Comparison of ENCODE assay signal across 9 mouse cellular contexts in the genomic region with DNA sequence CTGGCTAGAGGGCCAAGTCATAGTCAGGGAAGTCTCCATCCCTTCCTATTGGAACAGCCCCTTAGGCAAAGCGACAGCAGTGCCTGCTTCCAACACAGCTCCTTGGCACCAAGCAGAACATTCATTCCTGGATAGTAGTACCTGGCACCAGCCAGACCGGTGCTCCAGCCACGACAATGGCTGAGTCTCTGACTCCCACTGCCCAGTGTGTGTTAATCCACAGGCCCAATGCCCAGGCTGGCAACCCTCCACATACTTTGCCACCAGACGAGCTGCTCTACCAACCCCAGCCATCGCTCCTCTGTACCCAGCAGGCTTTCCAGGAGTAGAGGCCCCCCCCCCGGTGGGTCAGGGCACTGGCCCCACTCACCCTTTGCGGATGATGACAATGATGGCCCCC. TPM values are rescaled to one million over a fixed set of nuclear protein-coding genes. Genes with fewer than 3 reads are reported as not detected.
DNase-seq lines count a peak whose midpoint lies in the region; ATAC-seq lines count a peak whose summit lies in the region.
"Had no signal": no experiment of that assay in that cellular context is flagged by ENCODE, and none has a peak within 500 bp of the region (broad histone marks: within the 10 kb centered on the region; RNA-seq: fewer than 3 reads in every experiment).

No protein-coding gene starts in this region.

- peak; percentile 96 for DNase-seq in heart, adult 11 months
- DNase-seq in ovary, adult 18-20 months (ENCODE audit: low spot score), result peak; percentile 25
- no peak for DNase-seq in ovary, postnatal 10 days (ENCODE audit: low spot score)
- DNase-seq in gonadal fat pad, adult 2 months (ENCODE audit: low read depth), result peak; percentile 41
- DNase-seq in spleen, postnatal 10 days (ENCODE audit: low spot score in 2 of 2), result no peak
- no peak for DNase-seq in urinary bladder, postnatal 4 days (ENCODE audit: low spot score in 2 of 2)
- DNase-seq: lung, adult 2 months had no signal

- no peak overlapping the region for H3K4me3 ChIP-seq in heart, embryonic 12.5 days
- H3K4me3 ChIP-seq in midbrain, embryonic 16.5 days (ENCODE audit: low read depth, low read length), result no peak overlapping the region

- no peaks in the 10 kb centered on the region; the same call in 1 of the 2 replicates for H3K4me1 ChIP-seq in heart, embryonic 12.5 days (replicated peaks)
- H3K4me1 ChIP-seq in midbrain, embryonic 16.5 days (ENCODE audit: control insufficient read depth, insufficient read depth, low read length), result no peaks in the 10 kb centered on the region

- no peak overlapping the region for H3K27ac ChIP-seq in heart, embryonic 12.5 days (ENCODE audit: poor library complexity, severe bottlenecking)
- H3K27ac ChIP-seq in midbrain, embryonic 16.5 days (ENCODE audit: low read length), result no peak overlapping the region

- H3K9ac ChIP-seq in heart, embryonic 12.5 days, result no peak overlapping the region
- no peak overlapping the region for H3K9ac ChIP-seq in midbrain, embryonic 16.5 days (ENCODE audit: low read depth, low read length)

- 80% methylated on average over 7 of the region's 7 CpGs for WGBS in heart, embryonic 12.5 days
- WGBS in midbrain, embryonic 16.5 days, result 65% methylated on average over 7 of the region's 7 CpGs

- no peak overlapping the region for H3K4me2 ChIP-seq in heart, embryonic 12.5 days
- no peak overlapping the region for H3K4me2 ChIP-seq in midbrain, embryonic 16.5 days (ENCODE audit: low read length)

- H3K27me3 ChIP-seq in heart, embryonic 12.5 days (replicated peaks), result peaks cover 15% of the 10 kb centered on the region
- no peaks in the 10 kb centered on the region for H3K27me3 ChIP-seq in midbrain, embryonic 16.5 days (ENCODE audit: control insufficient read depth, insufficient read depth, low read depth, low read length)

- H3K36me3 ChIP-seq in heart, embryonic 12.5 days, result no peaks in the 10 kb centered on the region
- no peaks in the 10 kb centered on the region for H3K36me3 ChIP-seq in midbrain, embryonic 16.5 days (ENCODE audit: control insufficient read depth, insufficient read depth, low read length)

- no peaks in the 10 kb centered on the region for H3K9me3 ChIP-seq in heart, embryonic 12.5 days (replicated peaks)
- no peaks in the 10 kb centered on the region for H3K9me3 ChIP-seq in midbrain, embryonic 16.5 days (replicated peaks; ENCODE audit: control insufficient read depth, low read length, poor library complexity, severe bottlenecking)

- ATAC-seq in heart, embryonic 12.5 days (ENCODE audit: insufficient number of reproducible peaks, low FRiP score), result no peak
- ATAC-seq in midbrain, embryonic 16.5 days, result peak; percentile 32; the same call in 1 of the 2 replicates

RNA-seq across cellular contexts. Expression of a gene that starts 40.6 kb away (rescaled TPM):
- polyA plus RNA-seq in heart, embryonic 12.5 days (2016; fragmentation: Nextera tagmentation; extraction: Ambion mirVana), result 1.8 and 2.5 TPM in 2 replicates
- 10.0 and 11.5 TPM in 2 replicates for polyA plus RNA-seq in gonadal fat pad, adult 2 months (2012; rRNA removed)
- 29.3 and 31.5 TPM in 2 replicates for polyA plus RNA-seq in midbrain, embryonic 16.5 days (2015; fragmentation: Nextera tagmentation; extraction: Ambion mirVana)

RNA-seq across cellular contexts. Expression of a gene that starts 45.8 kb away (rescaled TPM):
- 33.9 and 35.7 TPM in 2 replicates for polyA plus RNA-seq in heart, embryonic 12.5 days (2016; fragmentation: Nextera tagmentation; extraction: Ambion mirVana)
- polyA plus RNA-seq in gonadal fat pad, adult 2 months (2012; rRNA removed), result 49.9 and 80.6 TPM in 2 replicates
- 37.2 and 43.0 TPM in 2 replicates for polyA plus RNA-seq in midbrain, embryonic 16.5 days (2015; fragmentation: Nextera tagmentation; extraction: Ambion mirVana)

Comparison
In these comparisons a context has a peak if more than half of its experiments do, and no peak if none do; other contexts are left out.
1. DNase-seq: peak in heart, adult 11 months (single experiment), ovary, adult 18-20 months (single experiment) and gonadal fat pad, adult 2 months (single experiment); none in ovary, postnatal 10 days (single experiment), spleen, postnatal 10 days (0 of 2) and urinary bladder, postnatal 4 days (0 of 2).